Mouse (Mus musculus) mature B cell (primary cell): ENCODE data around the gene Mettl7a1.
"Not testable (repeated sequence)": the region's sequence is repeated elsewhere in the genome, so short reads cannot be mapped to it uniquely, and the experiment has no call there.

ENCODE experiments used
- in situ Hi-C: fragments of 300-500 bp; cut with MboI; formaldehyde crosslinking; loops from 2 replicates; pipeline ENCODE4 v1.14.3; 2019

Gene Mettl7a1

GRCm38 (mm10) chr15:100341314-100341980, 37.5 kb downstream of the Mettl7a1 start:
- in situ Hi-C loops: not testable (repeated sequence)

- in situ Hi-C loops: no loop called here
Observed at GRCm38 (mm10) chr15:100345484-100345883, 41.5 kb downstream of the Mettl7a1 start.

GRCm38 (mm10) chr15:100346761-100347160, 42.8 kb downstream of the Mettl7a1 start:
- in situ Hi-C loops: no loop called here

- in situ Hi-C loops: no loop called here
Observed at GRCm38 (mm10) chr15:100349496-100349895, 45.6 kb downstream of the Mettl7a1 start.

- in situ Hi-C loops: no loop called here
Observed at GRCm38 (mm10) chr15:100351501-100352060, 47.6 kb downstream of the Mettl7a1 start.

- in situ Hi-C loops: no loop called here
Observed at GRCm38 (mm10) chr15:100352711-100353250, 48.8 kb downstream of the Mettl7a1 start, which contains the start of the genes Methig1 and Mettl7a2. Gene Methig1, plus strand, starts transcription at chr15:100353149. Gene Mettl7a2, plus strand, starts transcription at chr15:100353200.

GRCm38 (mm10) chr15:100353399-100353798, 49.5 kb downstream of the Mettl7a1 start:
- in situ Hi-C loops: not testable (repeated sequence)

GRCm38 (mm10) chr15:100355876-100356275, 51.9 kb downstream of the Mettl7a1 start:
- in situ Hi-C loops: no loop called here

- in situ Hi-C loops: no loop called here
Observed at GRCm38 (mm10) chr15:100364242-100364641, 60.3 kb downstream of the Mettl7a1 start, which contains the start of gene Higd1c. Gene Higd1c, plus strand, starts transcription at chr15:100364542.

GRCm38 (mm10) chr15:100365967-100366366, 62.0 kb downstream of the Mettl7a1 start:
- in situ Hi-C loops: not testable (repeated sequence)

GRCm38 (mm10) chr15:100367119-100367518, 63.2 kb downstream of the Mettl7a1 start:
- in situ Hi-C loops: no loop called here

- in situ Hi-C loops: no loop called here
Observed at GRCm38 (mm10) chr15:100375066-100375465, 71.1 kb downstream of the Mettl7a1 start.

GRCm38 (mm10) chr15:100377847-100378505, 74.0 kb downstream of the Mettl7a1 start:
- in situ Hi-C loops: not testable (repeated sequence)
